Mouse (Mus musculus) embryonic fibroblast, embryonic 13.5 days (primary cell): ENCODE measurements around the gene Hspb6.

Experiments used
- CTCF ChIP-seq: IDR thresholded peaks from 2 replicates; pipeline ENCODE4 v1.5.1; 2011; ENCODE audit warnings: mild to moderate bottlenecking, control low read depth, low read length, moderate library complexity, borderline replicate concordance; ENCODE audit not compliant: insufficient read depth
- POLR2A ChIP-seq: IDR thresholded peaks from 2 replicates; pipeline ENCODE4 v1.6.1; 2011; ENCODE audit warnings: low read depth, mild to moderate bottlenecking, control low read depth, low read length, moderate library complexity

- no peak for TF ChIP-seq POLR2A
- no peak for TF ChIP-seq CTCF
These were observed 7.7 kb upstream of the Hspb6 start for GRCm38 (mm10) chr7:30544327-30544726.
